Mouse (Mus musculus) stomach, embryonic 16.5 days (tissue): ENCODE measurements at regions not wholly inside any gene's neighbourhood (a gene's known extent, or its start where the extent isn't known, plus 50 kb on each side); places are given as distances from the start of the nearest gene placed in this dataset.

Source experiments
- ATAC-seq: fragments of 200-750 bp; cut with Nextera tagmentation; 2 replicates; pipeline ENCODE4 v1.8.0; 2017; ENCODE audit warnings: moderate number of reproducible peaks, moderate TSS enrichment; ENCODE audit not compliant: insufficient read depth, low FRiP score
- H3K27ac ChIP-seq: fragments of 300-500 bp; sonication (generic); 2 replicates; pipeline ENCODE4 v1.5.1; 2014; ENCODE audit warnings: low read length
- H3K27me3 ChIP-seq: fragments of 300-500 bp; sonication (generic); 2 replicates; pipeline ENCODE4 v1.6.1; 2014; ENCODE audit warnings: low read length, control low read depth, mixed read lengths; ENCODE audit not compliant: control insufficient read depth, insufficient read depth
- H3K36me3 ChIP-seq: fragments of 300-500 bp; sonication (generic); 2 replicates; pipeline ENCODE4 v1.6.1; 2014; ENCODE audit warnings: low read length; ENCODE audit not compliant: control insufficient read depth, insufficient read depth
- H3K4me1 ChIP-seq: fragments of 300-500 bp; sonication (generic); 2 replicates; pipeline ENCODE4 v1.6.1; 2014; ENCODE audit warnings: low read length, control low read depth, mixed read lengths; ENCODE audit not compliant: control insufficient read depth, insufficient read depth
- H3K4me2 ChIP-seq: fragments of 300-500 bp; sonication (generic); 2 replicates; pipeline ENCODE4 v1.6.1; 2014; ENCODE audit warnings: low read depth, low read length, mixed read lengths
- H3K4me3 ChIP-seq: fragments of 300-500 bp; sonication (generic); replicated peaks from 2 replicates; pipeline ENCODE4 v1.5.1; 2014; ENCODE audit warnings: mild to moderate bottlenecking, low read length
- H3K9ac ChIP-seq: fragments of 300-500 bp; sonication (generic); 2 replicates; pipeline ENCODE4 v1.6.1; 2014; ENCODE audit warnings: low read length
- H3K9me3 ChIP-seq: fragments of 300-500 bp; sonication (generic); replicated peaks from 2 replicates; pipeline ENCODE4 v1.6.1; 2016; ENCODE audit warnings: low read length, control low read depth; ENCODE audit not compliant: control insufficient read depth
- WGBS: fragments of 180-500 bp; shearing (Covaris S2); extraction: QIAGEN DNeasy Blood & Tissue Kit; methylation state at CpG from one replicate; pipeline ENCODE4 v1.1.7; 2014; 5-methylcytosine and 5-hydroxymethylcytosine counted together

DNA sequence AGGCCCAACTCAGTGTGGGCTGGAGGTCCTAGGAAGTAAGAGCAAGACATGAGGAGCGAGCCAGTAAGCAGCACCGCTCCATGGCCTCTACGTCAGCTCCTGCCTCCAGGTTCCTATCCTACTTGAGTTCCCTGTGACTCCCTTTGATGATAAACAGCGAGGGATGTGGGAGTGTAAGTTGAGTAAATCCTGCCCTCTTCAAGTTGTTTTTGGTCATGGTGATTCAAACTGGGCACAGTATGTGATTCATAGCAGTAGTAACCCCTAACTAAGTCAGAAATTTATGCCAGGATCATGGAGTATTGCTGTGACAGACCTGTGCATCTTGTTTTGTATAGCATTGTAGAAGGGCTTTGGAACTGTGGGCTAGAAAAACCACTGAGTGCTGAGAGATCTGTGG is 366.5 kb downstream of the Gpat3 start:
- Histone ChIP-seq H3K4me1 (no peaks in the 10 kb centered on the region), H3K9ac (no peak overlapping the region), H3K27me3 (no peaks in the 10 kb centered on the region), H3K36me3 (no peaks in the 10 kb centered on the region), H3K27ac (no peak overlapping the region), H3K9me3 (no peaks in the 10 kb centered on the region), H3K4me3 (no peak overlapping the region), H3K4me2 (no peak overlapping the region)
- no peak for ATAC-seq
- WGBS: 90% methylated on average over 4 of the region's 4 CpGs

DNA sequence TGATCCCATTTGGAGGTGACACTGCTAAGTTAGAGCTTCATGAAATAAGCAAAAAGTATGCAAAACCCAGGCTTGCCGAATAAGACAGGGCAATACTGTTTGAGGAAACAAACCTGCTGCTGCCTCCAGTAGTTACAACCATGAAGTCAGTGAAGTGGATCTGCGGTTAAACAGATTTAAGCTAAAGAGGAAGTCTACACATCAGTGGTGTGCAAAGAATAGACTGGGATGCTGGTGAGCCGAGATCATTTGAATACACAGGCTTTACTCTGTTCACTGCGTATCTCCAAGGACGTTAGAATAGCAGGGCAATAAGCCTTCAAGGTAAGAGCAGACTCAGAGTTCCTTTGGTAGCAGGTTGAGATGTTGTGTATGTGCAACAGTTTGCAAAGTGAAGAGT is 362.6 kb downstream of the Gpat3 start:
- no peak for ATAC-seq

DNA sequence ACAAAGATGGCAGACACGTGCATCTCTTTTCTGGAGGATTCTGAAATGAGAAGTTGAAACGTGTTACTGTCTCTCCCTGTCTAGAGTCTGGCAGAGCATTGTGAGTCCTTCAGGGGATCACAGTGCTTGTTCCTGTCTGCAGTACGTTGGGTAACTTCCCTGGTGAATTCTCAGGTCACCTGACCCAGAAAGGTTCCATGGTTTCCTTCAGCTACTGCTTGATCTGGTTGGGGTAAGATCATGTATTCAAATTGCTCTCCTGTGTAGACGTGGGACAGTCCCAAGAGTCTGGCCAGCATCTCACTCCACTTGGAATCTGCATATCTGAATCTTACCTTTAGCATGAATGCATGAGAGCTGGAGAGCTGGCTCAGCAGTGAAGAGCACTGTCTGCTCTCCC is 350.0 kb downstream of the Gpat3 start:
- no peaks in the 10 kb centered on the region for H3K27me3 ChIP-seq
- no peaks in the 10 kb centered on the region for H3K36me3 ChIP-seq
- H3K27ac ChIP-seq: no peak overlapping the region
- no peak overlapping the region for H3K9ac ChIP-seq
- H3K4me2 ChIP-seq: no peak overlapping the region
- H3K9me3 ChIP-seq: no peaks in the 10 kb centered on the region
- no peak overlapping the region for H3K4me3 ChIP-seq
- ATAC-seq: no peak
- 83% methylated on average over 4 of the region's 4 CpGs for WGBS
- no peaks in the 10 kb centered on the region for H3K4me1 ChIP-seq

More for the DNA sequence above, 362.6 kb downstream of the Gpat3 start:
- Histone ChIP-seq H3K27ac (no peak overlapping the region), H3K4me2 (no peak overlapping the region), H3K27me3 (no peaks in the 10 kb centered on the region), H3K4me1 (no peaks in the 10 kb centered on the region), H3K9ac (no peak overlapping the region), H3K36me3 (no peaks in the 10 kb centered on the region), H3K9me3 (no peaks in the 10 kb centered on the region), H3K4me3 (no peak overlapping the region)
- 80% methylated on average over 5 of the region's 5 CpGs for whole genome bisulfite sequencing

DNA sequence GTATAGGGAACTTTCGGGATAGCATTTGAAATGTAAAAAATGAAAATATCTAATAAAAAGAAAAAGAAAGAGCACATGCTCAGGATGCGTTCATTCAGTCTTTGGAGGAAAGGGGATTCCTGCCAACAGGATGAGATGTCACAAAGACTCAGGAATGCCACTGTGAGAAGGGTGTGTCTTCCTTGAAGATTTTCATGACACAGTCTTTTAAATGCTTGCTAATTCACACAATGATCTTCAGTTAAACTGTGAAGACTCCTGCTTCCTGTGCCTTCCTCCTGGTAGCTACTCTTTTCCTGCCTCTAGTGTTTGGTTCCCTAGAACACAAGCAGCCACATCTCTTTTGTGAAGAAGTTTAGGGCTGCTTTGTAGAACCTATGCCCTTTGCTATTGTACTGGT is 345.5 kb downstream of the Gpat3 start:
- Histone ChIP-seq H3K4me3 (no peak overlapping the region), H3K9ac (no peak overlapping the region)
- ATAC-seq: no peak

DNA sequence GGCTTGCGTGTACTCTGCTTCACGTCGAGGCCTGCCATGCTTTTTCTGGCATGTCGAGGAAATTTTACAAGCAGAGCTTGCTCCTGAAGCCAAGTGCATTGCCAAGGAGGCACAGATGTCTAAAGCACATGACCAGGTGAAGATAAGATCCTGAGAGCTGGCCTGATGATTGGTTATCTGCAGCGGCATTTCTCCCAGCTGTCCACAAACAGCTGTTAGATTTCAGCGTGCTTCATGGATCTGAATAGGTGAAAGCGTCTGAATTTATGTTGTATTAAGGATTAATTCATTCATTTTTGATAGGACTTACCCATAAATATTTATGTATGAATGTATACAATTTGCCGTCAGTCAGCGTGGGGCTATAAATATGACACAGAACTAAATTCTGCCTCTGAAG is 327.7 kb downstream of the Gpat3 start:
- ATAC-seq: peak; percentile 47; the same call in 1 of the 2 replicates
- 44% methylated on average over 9 of the region's 9 CpGs for WGBS
- no peak overlapping the region for H3K4me2 ChIP-seq
- H3K9ac ChIP-seq: no peak overlapping the region
- peak overlapping the region; percentile 58; the same call in 1 of the 2 replicates for H3K27ac ChIP-seq
- H3K4me3 ChIP-seq: no peak overlapping the region
- H3K27me3 ChIP-seq: no peaks in the 10 kb centered on the region
- peaks cover 5% of the 10 kb centered on the region for H3K4me1 ChIP-seq
- no peaks in the 10 kb centered on the region for H3K9me3 ChIP-seq
- H3K36me3 ChIP-seq: no peaks in the 10 kb centered on the region

More for the DNA sequence above, 345.5 kb downstream of the Gpat3 start:
- H3K36me3 ChIP-seq: no peaks in the 10 kb centered on the region
- H3K4me1 ChIP-seq: no peaks in the 10 kb centered on the region
- H3K27me3 ChIP-seq: no peaks in the 10 kb centered on the region
- no peak overlapping the region for H3K27ac ChIP-seq
- no peaks in the 10 kb centered on the region for H3K9me3 ChIP-seq
- H3K4me2 ChIP-seq: no peak overlapping the region
- WGBS: 71% methylated on average over 2 of the region's 2 CpGs

DNA sequence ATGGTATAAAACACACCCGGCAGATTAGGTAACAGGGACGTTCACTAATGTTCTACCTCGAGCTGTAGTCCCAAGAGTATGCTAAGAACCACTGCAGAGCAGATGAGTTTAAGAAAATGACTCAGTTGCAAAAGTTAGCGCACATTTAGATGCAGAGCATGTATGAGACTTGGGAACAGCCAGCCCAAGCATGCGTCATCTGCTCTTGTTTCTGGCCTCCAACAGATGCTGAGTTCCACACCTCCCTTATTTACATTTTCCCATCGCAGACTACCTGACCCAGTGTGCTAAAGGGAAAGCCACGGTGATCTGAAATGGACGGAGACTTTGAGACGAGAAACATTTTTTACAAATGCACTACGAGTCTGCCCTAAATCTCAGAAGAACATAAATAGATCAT is 327.3 kb downstream of the Gpat3 start:
- H3K4me1 ChIP-seq: peaks cover 5% of the 10 kb centered on the region
- no peak overlapping the region for H3K9ac ChIP-seq
- H3K36me3 ChIP-seq: no peaks in the 10 kb centered on the region
- ATAC-seq: peak; percentile 47; the same call in 1 of the 2 replicates
- H3K27ac ChIP-seq: peak overlapping the region; percentile 58; the same call in 1 of the 2 replicates
- H3K27me3 ChIP-seq: no peaks in the 10 kb centered on the region
- no peak overlapping the region for H3K4me2 ChIP-seq
- H3K4me3 ChIP-seq: no peak overlapping the region
- no peaks in the 10 kb centered on the region for H3K9me3 ChIP-seq
- WGBS: 44% methylated on average over 10 of the region's 10 CpGs

DNA sequence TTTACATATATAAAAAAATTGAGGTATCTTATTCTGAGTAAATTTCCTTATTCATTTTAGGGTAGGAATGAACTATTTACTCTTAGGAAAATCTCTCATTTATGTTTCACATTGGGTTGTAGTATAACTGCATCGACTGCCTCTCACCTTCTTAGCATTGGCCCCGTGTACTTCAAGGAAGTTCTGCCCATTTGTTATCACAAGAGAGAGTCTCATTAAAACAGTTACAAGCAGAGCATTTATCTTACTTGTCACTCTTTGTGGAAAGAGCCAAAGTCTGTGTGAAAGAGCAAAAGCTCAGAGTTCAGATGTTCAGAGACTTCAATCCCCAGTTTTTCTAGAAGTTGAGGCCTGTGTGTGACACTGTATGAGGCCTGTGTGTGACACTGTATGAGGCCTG is 323.6 kb downstream of the Gpat3 start:
- Histone ChIP-seq H3K4me3 (no peak overlapping the region), H3K9me3 (no peaks in the 10 kb centered on the region), H3K27me3 (no peaks in the 10 kb centered on the region), H3K36me3 (no peaks in the 10 kb centered on the region), H3K9ac (no peak overlapping the region), H3K4me2 (no peak overlapping the region), H3K27ac (no peak overlapping the region), H3K4me1 (peaks cover 10% of the 10 kb centered on the region)
- 24% methylated on average over 2 of the region's 2 CpGs for WGBS
- no peak for ATAC-seq

DNA sequence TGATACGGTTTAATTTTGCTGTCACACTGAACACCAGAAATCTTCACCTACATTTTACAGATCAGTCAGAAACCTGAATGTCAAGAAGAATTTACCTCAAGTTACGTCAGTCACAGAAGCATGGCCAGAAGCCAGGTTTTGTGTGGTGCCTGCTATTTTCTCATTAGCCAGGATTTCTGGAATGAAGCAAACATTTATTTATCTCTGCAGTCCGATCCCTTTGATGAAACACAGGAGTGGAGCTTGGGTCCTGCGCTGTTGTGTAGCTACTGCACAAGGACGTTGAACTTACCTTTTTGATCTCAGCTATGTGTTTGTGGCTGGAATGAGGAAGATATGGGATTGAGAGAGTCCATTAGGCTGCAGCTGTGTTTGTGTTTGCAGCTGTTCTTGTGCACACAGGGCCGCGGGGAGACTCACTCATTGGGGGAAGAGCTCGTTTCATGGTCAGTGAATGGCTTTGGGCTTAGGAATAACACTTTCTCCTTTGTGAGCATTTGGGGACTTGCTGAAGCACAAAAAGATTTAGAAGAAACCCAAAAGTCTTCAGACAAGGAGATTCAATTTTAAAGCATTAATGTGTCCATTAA is 318.2 kb downstream of the Gpat3 start:
- Histone ChIP-seq H3K4me3 (no peak overlapping the region), H3K9ac (no peak overlapping the region), H3K4me1 (peaks cover 15% of the 10 kb centered on the region), H3K4me2 (no peak overlapping the region), H3K27me3 (no peaks in the 10 kb centered on the region), H3K9me3 (no peaks in the 10 kb centered on the region), H3K27ac (no peak overlapping the region), H3K36me3 (no peaks in the 10 kb centered on the region)
- no peak for ATAC-seq
- 25% methylated on average over 8 of the region's 8 CpGs for WGBS

DNA sequence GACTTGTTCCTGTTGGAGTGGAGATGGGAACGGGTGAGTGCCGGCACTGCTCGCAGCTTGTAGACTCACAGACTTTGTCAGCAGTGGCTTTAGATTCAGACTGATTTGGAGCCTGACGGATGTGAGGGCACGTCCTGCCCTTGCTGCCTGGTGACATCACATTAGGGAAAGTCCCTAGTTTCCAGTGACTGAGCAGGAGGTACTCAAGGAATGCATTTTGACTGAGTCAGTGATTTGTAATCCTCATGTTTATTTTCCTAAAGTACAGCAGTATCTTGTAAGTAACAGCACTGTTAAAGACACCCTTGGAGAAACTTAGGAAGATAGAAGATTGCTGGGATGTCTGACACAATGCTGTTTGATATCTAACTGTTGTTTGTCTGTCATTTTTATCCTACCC is 317.6 kb downstream of the Gpat3 start:
- no peak overlapping the region for H3K9ac ChIP-seq
- H3K4me3 ChIP-seq: no peak overlapping the region
- no peak overlapping the region for H3K4me2 ChIP-seq
- H3K9me3 ChIP-seq: no peaks in the 10 kb centered on the region
- WGBS: 15% methylated on average over 5 of the region's 5 CpGs
- no peaks in the 10 kb centered on the region for H3K27me3 ChIP-seq
- no peaks in the 10 kb centered on the region for H3K36me3 ChIP-seq
- no peak for ATAC-seq
- peaks cover 15% of the 10 kb centered on the region for H3K4me1 ChIP-seq
- no peak overlapping the region for H3K27ac ChIP-seq
